Mouse (Mus musculus): Measurements from ENCODE around the gene Slc9a9. TPM values are rescaled to one million over a fixed set of nuclear protein-coding genes. Genes with fewer than 3 reads are reported as not detected.
"Not testable (repeated sequence)": the region's sequence is repeated elsewhere in the genome, so short reads cannot be mapped to it uniquely, and the experiment has no call there.

Slc9a9 gene
- polyA plus RNA-seq (2014; fragmentation: Nextera tagmentation; extraction: Ambion mirVana): 5.0 and 5.1 TPM in 2 replicates

DNA sequence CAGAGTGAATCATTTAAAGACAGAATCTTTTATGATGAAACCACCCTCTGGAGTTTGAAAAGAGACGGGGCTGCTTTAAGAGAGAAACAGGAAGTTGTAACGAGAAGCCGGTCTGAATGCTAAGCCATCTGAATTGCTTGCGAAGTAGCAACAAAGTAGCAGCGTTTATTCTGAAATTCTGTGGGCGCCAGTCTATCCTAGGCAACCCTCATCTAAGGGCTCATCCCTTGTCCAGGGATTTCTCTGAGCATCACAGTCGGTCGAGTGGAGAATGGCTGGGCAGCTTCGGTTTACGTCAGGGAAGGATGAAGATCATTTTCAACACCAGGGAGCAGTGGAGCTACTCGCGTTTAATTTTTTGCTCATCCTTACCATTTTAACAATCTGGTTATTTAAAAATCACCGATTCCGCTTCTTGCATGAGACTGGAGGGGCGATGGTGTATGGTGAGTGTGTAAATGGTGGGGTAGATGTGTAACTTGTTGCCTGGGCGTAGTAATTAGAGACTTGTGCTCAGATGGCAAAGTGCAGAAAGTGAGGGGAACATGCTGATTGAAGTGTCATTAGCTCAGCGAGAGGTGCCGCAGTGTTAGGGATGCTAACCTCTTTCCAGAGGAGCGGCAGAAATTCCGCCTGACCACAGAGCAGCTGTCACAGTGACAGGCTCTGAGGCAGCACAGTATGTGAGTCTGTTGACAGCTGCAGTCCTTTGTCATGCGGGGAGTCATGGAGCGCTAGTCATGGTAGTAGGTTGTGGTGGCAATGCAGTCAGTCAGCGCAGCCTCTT, at the start of gene Slc9a9:
Gene Slc9a9, plus strand, starts transcription at position 119 of the 787 bp plus-strand sequence.
- WGBS: 2% methylated on average over 23 of the region's 23 CpGs

DNA sequence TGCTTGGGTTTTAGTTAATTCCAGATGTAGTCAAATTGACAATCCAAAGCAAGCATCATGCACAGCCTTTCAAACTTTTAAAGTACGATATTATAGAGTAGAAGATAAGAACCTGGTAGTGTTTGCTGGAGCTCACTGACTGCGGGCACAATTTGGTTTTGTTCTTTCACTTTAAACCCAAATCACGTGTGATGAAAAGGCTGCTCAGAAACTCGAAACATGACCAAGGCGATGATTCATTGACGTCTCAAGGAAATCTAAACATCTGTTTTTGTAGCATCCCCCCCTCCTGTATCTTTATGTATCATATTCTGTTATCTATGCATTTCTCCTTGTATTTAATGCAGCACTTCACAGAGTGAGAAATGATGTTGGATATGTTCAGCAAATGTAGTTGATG, 49.4 kb upstream of the Slc9a9 start:
- Histone ChIP-seq H3K4me1 (ENCODE audit: insufficient read depth) (peaks cover 3% of the 10 kb centered on the region; the same call in 1 of the 2 replicates), H3K9ac (no peak overlapping the region), H3K4me3 (ENCODE audit: low read depth, low read length) (no peak overlapping the region), H3K9me3 (ENCODE audit: low read depth, low read length) (no peaks in the 10 kb centered on the region), H3K27me3 (ENCODE audit: insufficient read depth, low read length) (no peaks in the 10 kb centered on the region), H3K4me2 (no peak overlapping the region), H3K36me3 (ENCODE audit: insufficient read depth) (no peaks in the 10 kb centered on the region), H3K27ac (ENCODE audit: low read depth) (no peak overlapping the region)
- 66% methylated on average over 6 of the region's 6 CpGs for WGBS
- DNase-seq (no peak), ATAC-seq (ENCODE audit: insufficient read depth) (no peak)
- TF ChIP-seq CTCF (IDR thresholded peaks at IDR 0.05; ENCODE audit: low read depth): no peak

More for the DNA sequence above, at the start of gene Slc9a9:
- H3K27me3 ChIP-seq (ENCODE audit: insufficient read depth, low read length): no peaks in the 10 kb centered on the region
- no peaks in the 10 kb centered on the region for H3K4me1 ChIP-seq (ENCODE audit: insufficient read depth)
- peak within 1 kb of the TSS; percentile 46 for H3K9ac ChIP-seq
- DNase-seq (peak; percentile 66), ATAC-seq (ENCODE audit: insufficient read depth) (peak; percentile 77)
- peak within 1 kb of the TSS; percentile 36 for H3K4me3 ChIP-seq (ENCODE audit: low read depth, low read length)
- peak within 1 kb of the TSS; percentile 86 for H3K4me2 ChIP-seq
- H3K27ac ChIP-seq (ENCODE audit: low read depth): 0 out of 2 replicates have a peak within 1 kb of the TSS, but pooled peaks have one; percentile 25
- H3K9me3 ChIP-seq (ENCODE audit: low read depth, low read length): no peaks in the 10 kb centered on the region
- peak; percentile 16; the same call in 1 of the 2 replicates for TF ChIP-seq CTCF (IDR thresholded peaks at IDR 0.05; ENCODE audit: low read depth)
- H3K36me3 ChIP-seq (ENCODE audit: insufficient read depth): no peaks in the 10 kb centered on the region

DNA sequence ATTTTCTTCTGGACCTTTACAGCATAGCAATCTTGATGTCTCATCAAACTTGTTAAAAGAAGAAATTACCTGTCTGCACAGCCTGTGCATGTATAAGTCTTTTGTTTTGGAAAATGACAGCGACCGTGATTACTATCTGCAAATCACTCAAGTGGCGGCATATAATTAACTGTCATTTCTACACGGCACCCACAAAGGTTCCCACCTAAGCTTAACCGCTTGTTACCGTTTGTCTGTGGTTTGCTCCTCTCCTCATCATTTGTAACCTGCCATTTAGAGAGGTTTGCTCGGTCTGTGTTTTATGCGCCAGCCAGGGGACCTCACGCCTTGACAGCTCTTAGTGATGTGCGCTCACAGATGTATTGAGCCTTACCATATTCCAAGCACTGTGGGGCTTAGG, 48.9 kb upstream of the Slc9a9 start:
- no peaks in the 10 kb centered on the region for H3K4me1 ChIP-seq (ENCODE audit: insufficient read depth)
- TF ChIP-seq CTCF (IDR thresholded peaks at IDR 0.05; ENCODE audit: low read depth): no peak
- ATAC-seq (ENCODE audit: insufficient read depth) (no peak), DNase-seq (no peak)
- no peaks in the 10 kb centered on the region for H3K27me3 ChIP-seq (ENCODE audit: insufficient read depth, low read length)
- H3K4me2 ChIP-seq: no peak overlapping the region
- WGBS: 76% methylated on average over 10 of the region's 10 CpGs
- no peak overlapping the region for H3K4me3 ChIP-seq (ENCODE audit: low read depth, low read length)
- H3K27ac ChIP-seq (ENCODE audit: low read depth): no peak overlapping the region
- H3K9me3 ChIP-seq (ENCODE audit: low read depth, low read length): no peaks in the 10 kb centered on the region
- no peaks in the 10 kb centered on the region for H3K36me3 ChIP-seq (ENCODE audit: insufficient read depth)
- no peak overlapping the region for H3K9ac ChIP-seq

DNA sequence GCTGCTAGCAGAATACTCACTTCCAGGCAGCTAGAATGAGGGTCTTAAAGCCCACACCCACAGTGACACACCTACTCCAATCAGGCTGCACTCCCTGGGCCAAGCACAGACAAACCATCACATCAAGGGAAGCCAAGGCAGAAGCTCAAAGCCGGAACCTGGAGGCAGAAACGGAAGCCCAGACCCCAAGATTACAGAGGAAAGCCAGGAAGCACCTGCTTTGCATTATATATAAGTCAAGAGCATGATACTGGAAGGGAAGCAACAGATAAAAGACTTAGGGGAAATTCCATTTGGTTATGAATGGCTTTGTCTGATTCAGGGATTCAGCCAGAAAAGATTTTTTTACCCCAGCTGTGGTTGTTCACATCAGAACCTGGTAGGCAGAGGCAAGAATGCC, 47.8 kb upstream of the Slc9a9 start:
- no peak for TF ChIP-seq CTCF (IDR thresholded peaks at IDR 0.05; ENCODE audit: low read depth)
- Histone ChIP-seq H3K4me2 (no peak overlapping the region), H3K9me3 (ENCODE audit: low read depth, low read length) (no peaks in the 10 kb centered on the region), H3K9ac (no peak overlapping the region), H3K27me3 (ENCODE audit: insufficient read depth, low read length) (no peaks in the 10 kb centered on the region), H3K36me3 (ENCODE audit: insufficient read depth) (no peaks in the 10 kb centered on the region), H3K4me1 (ENCODE audit: insufficient read depth) (no peaks in the 10 kb centered on the region), H3K4me3 (ENCODE audit: low read depth, low read length) (no peak overlapping the region), H3K27ac (ENCODE audit: low read depth) (0 out of 2 replicates have a peak overlapping the region, but pooled peaks have one; percentile 43)
- ATAC-seq (ENCODE audit: insufficient read depth) (peak; percentile 45), DNase-seq (peak; percentile 39)
- WGBS: 61% methylated on average over 2 of the region's 2 CpGs

DNA sequence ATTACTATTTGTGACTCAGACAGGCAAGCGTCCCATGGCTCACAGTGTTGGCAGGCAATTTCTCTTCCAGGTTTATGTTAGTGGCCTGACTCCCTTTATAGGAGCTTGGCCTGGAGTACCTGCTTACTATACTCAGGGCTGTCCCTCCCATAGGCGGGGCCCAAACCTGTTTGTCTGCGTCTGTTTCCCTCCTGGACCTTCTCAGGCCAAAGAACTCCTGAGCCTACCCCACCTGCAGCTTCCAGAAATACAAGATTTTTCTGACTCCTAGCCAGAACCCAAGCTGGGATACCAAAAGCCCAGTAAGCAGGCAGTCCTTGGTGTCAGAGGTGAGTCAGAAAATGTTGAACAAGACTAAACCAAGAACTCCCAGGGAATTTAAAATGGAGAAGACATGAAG, 43.0 kb upstream of the Slc9a9 start:
- Histone ChIP-seq H3K27me3 (ENCODE audit: insufficient read depth, low read length) (no peaks in the 10 kb centered on the region), H3K27ac (ENCODE audit: low read depth) (no peak overlapping the region), H3K9me3 (ENCODE audit: low read depth, low read length) (peaks cover 4% of the 10 kb centered on the region; the same call in 1 of the 2 replicates), H3K4me3 (ENCODE audit: low read depth, low read length) (no peak overlapping the region), H3K4me1 (ENCODE audit: insufficient read depth) (no peaks in the 10 kb centered on the region), H3K4me2 (no peak overlapping the region), H3K9ac (no peak overlapping the region), H3K36me3 (ENCODE audit: insufficient read depth) (no peaks in the 10 kb centered on the region)
- DNase-seq: no peak
- no peak for TF ChIP-seq CTCF (IDR thresholded peaks at IDR 0.05; ENCODE audit: low read depth)
- 87% methylated on average over 3 of the region's 3 CpGs for WGBS
- no peak for ATAC-seq (ENCODE audit: insufficient read depth)

DNA sequence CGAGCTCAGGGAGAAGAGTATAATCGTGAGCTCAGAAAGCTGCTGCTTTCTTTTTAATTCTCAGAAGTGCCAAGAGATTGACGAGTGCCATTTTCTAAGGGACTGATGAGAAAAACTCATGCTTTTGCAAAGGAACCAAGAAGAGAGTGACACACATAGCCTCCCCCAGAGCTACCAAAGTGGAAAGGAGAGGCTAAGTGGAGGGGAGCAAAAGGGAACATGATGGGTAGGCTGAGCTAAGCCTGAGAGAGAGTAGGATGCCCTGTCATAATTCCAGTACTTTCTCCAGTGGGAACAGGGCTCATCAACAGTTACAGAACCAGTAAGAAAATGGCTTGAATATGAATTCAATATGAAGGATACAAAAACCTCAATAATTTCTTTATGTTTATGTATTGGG, 40.8 kb upstream of the Slc9a9 start:
- peaks cover 4% of the 10 kb centered on the region; the same call in 1 of the 2 replicates for H3K9me3 ChIP-seq (ENCODE audit: low read depth, low read length)
- H3K27me3 ChIP-seq (ENCODE audit: insufficient read depth, low read length): no peaks in the 10 kb centered on the region
- H3K4me2 ChIP-seq: no peak overlapping the region
- ATAC-seq (ENCODE audit: insufficient read depth) (no peak), DNase-seq (no peak)
- no peak overlapping the region for H3K9ac ChIP-seq
- no peak for TF ChIP-seq CTCF (IDR thresholded peaks at IDR 0.05; ENCODE audit: low read depth)
- no peak overlapping the region for H3K27ac ChIP-seq (ENCODE audit: low read depth)
- WGBS: 53% methylated on average over 3 of the region's 3 CpGs
- H3K4me3 ChIP-seq (ENCODE audit: low read depth, low read length): no peak overlapping the region
- no peaks in the 10 kb centered on the region for H3K4me1 ChIP-seq (ENCODE audit: insufficient read depth)
- H3K36me3 ChIP-seq (ENCODE audit: insufficient read depth): no peaks in the 10 kb centered on the region

DNA sequence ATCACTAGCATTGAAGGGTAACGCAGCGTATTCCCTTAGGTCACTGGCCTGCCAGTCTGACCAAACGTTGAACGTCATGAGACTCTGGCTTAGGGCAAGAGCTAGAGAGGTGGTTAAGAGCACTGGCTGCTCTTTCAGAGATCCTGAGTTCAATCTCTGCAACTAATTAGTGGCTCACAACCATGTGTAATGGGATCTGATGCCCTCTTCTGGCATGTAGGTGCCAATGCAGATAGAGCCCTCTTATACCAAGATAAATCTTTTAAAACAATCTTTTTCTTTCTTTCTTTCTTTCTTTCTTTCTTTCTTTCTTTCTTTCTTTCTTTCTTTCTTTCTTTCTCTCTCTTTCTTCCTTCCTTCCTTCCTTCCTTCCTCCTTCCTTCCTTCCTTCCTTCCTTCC, 35.4 kb upstream of the Slc9a9 start:
- H3K4me1 ChIP-seq (ENCODE audit: insufficient read depth); ATAC-seq (ENCODE audit: insufficient read depth); H3K4me3 ChIP-seq (ENCODE audit: low read depth, low read length); H3K9ac ChIP-seq; H3K4me2 ChIP-seq; H3K27me3 ChIP-seq (ENCODE audit: insufficient read depth, low read length); DNase-seq; H3K36me3 ChIP-seq (ENCODE audit: insufficient read depth); H3K27ac ChIP-seq (ENCODE audit: low read depth); H3K9me3 ChIP-seq (ENCODE audit: low read depth, low read length): not testable (repeated sequence)
- TF ChIP-seq CTCF (IDR thresholded peaks at IDR 0.05; ENCODE audit: low read depth): peak; percentile 39
- WGBS: 92% methylated on average over 4 of the region's 4 CpGs
